Mouse (Mus musculus): Measurements from ENCODE around the gene Golim4.
"Not testable (repeated sequence)": the region's sequence is repeated elsewhere in the genome, so short reads cannot be mapped to it uniquely, and the experiment has no call there.

Gene Golim4

DNA sequence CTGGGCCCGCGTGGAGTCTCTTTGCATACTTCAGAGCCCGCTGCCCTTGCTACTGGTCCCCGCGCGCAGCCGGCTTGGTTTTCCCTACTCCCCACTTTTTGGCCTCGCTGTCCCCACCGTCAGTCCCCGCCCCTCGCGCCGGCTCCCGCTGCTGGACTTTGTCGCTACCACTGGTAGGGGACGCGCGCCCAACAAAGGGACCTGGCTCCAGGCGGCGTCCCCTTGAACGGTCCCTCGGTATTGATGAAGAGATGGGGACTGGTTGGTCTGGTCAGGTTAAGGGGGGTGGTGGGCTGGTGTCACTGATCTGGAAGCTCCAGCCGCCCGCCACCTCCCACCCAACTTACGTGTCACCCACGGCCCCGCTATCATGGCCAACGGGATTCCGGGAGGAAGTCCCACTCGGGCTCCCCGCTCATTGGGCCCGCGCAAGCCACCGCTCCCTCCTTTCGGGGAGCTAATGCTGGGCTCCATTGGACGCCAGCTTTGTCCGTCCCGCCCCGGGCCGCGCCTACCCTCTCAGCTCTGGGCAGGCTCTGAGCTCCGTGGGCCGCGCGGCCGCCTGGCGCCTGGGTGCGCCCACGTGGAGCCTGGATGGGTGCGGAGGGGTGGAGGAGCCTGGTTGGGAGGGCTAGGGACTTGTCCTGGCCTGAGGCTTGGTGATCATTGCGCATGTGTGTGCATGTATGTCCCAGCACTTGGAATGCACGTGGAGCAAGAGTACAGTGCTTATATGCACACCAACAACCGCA lies at the start of gene Golim4:
Gene Golim4, minus strand, starts transcription at position 399 of the 752 bp plus-strand sequence.
- DNase-seq = peak; percentile 94

- no peak for DNase-seq
Measured at GRCm38 (mm10) chr3:76005621-76006020, 48.9 kb upstream of the Golim4 start.

- peak; percentile 61 for DNase-seq
Measured at GRCm38 (mm10) chr3:76001156-76001555, 44.4 kb upstream of the Golim4 start.

- peak; percentile 1 for DNase-seq
Measured at GRCm38 (mm10) chr3:76000481-76000880, 43.7 kb upstream of the Golim4 start.

DNA sequence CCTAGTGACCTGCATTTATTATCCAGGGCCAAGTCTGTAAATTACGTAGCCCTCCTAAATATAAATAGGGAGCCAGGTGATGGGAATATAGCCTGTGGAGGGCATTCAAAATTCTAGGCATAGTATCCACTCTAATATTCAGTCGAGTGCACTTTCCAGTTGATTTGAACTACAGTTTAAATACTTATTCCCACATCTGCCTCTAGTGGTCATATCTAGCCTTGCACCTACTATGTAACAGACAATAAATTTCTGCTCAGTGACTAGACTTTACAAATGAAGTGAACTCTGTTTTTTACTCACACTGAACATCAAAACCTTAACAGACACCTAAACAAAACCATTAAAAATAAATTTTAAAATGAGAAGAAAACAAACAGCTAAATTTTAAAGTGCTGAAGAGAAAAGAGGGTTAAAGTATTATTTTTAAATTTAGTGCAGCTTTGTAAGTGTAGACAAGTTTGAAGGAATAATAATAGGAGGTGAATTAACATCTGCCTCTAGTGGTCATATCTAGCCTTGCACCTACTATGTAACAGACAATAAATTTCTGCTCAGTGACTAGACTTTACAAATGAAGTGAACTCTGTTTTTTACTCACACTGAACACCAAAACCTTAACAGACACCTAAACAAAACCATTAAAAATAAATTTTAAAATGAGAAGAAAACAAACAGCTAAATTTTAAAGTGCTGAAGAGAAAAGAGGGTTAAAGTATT lies 24.4 kb upstream of the Golim4 start:
- peak; percentile 24 for DNase-seq

- DNase-seq = not testable (repeated sequence)
Measured at GRCm38 (mm10) chr3:75962784-75963772, 6.3 kb upstream of the Golim4 start.

GRCm38 (mm10) chr3:75955661-75956491 lies 873 bp downstream of the Golim4 start:
- DNase-seq = no peak

DNA sequence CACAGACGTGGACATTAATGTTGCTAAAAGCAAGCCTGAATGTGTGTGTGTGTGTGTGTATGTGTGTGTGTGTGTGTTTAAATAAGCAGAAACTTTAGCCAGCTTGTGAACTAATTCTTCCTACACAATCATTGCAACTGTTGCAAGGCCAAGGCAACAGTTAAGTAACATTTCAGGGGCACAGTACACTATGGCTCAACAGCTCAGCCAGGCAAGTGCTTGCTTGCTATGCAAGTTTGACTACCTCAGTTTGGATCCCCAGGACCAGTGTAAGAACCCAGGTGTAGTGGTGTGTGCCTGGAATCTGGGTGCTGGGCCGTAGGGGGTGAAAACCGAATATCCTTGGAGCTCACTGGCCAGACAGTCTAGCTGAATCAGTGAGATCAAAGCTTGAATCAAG lies 2.6 kb downstream of the Golim4 start:
- DNase-seq = peak; percentile 10

- DNase-seq = no peak
Measured at GRCm38 (mm10) chr3:75952328-75953060, 4.3 kb downstream of the Golim4 start.

DNA sequence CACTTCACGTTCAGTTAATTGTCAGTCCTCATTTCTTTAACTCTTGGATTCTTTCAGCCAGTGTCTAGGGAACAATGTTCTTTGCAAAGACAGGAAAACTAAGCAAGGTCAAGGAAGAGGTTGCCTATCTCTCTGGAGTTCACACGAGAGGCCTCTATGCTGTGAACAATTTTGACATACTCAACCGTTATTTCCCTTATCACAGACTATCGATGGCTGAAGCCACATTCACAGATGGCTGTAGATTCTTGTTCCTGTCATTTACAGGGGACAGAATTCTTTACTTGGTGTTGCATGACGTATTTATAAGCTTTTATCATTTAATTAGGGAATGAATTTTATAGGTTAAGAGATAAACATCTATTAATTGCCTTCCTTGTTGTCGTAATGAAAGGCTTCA lies 5.9 kb downstream of the Golim4 start:
- no peak for DNase-seq

GRCm38 (mm10) chr3:75949358-75949757 lies 7.4 kb downstream of the Golim4 start:
- DNase-seq = no peak

- DNase-seq = no peak
Measured at GRCm38 (mm10) chr3:75948541-75949095, 8.1 kb downstream of the Golim4 start.

- DNase-seq = no peak
Measured at GRCm38 (mm10) chr3:75948003-75948402, 8.7 kb downstream of the Golim4 start.

DNA sequence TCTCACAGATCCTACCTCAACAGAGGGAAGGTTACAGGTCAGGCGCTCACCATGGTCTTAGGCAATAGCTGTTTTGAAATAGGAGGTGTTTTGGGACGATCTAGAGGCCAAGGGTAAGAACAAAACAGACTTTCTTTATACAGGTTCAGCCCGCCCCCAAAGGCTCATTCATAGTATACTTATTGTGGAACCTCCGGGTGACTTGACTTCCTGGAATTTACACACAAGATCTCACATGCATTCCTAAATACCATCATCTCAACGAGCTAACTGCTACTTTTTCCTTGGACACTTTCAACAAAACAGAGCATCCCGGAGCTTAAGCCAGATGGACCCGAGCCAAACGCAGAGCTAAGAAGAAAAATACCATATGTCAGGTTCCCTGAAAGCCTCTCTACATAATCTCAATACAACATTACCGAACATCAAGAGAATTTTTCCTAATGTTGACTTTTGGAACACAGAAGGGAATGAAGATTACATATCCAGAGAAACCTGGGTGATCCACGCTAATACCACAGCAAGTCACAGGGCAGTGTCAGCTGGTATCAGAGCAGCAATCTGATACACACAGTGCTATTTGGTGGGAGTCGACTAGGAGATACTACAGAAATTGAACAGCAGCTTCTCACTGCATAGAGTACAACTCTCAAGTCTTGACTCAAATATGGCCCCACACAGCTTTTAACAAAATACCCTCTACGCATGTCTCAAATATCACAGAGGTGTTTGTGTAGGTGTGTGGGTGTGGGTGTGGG lies 14.3 kb downstream of the Golim4 start:
- DNase-seq = no peak

- DNase-seq = no peak
Measured at GRCm38 (mm10) chr3:75941864-75942263, 14.9 kb downstream of the Golim4 start.

DNA sequence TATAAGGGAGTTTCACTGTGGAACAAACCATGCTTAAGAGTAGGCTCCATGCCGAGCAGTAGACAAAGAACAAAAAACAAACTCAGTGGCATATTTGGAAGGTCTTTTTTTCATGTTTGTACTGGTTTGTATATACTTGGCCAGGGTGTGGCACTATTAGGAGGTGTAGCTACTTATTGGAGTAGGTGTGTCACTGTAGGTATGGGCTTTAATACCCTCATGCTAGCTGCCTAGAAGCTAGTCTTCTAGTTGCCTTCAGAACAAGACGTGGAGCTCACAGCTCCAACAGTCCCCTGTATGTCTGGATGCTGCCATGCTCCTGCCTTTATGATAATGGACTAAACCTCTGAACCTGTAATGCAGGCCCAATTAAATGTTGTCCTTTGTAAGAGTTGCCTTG lies 20.6 kb downstream of the Golim4 start:
- DNase-seq = no peak

DNA sequence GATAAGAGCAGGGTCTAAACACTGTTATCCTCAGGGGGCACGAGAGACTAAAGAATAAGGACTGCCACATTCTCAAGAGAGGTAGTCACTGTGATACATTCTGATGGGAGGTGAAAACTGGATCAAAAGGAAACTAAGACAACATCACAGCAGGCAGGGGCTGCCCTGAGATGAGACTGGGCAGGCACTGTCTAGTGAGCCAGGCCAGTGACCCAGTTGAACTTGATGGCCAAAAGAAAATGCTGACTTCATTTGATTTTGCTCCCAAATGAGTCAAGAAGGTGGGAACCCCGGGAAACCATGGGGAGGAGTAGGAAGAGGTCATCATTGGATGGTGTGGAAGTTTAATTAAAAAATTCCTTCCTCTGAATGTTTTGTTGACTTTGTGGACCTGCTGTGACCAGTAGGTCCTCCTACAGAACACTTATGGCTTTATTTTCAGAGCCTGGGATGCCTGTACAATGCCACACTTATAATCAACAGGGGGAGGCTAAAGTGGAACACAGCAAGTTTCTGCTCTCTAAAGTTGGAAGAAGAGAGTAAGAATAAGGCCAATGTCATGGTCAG lies 26.0 kb downstream of the Golim4 start:
- DNase-seq = no peak

DNA sequence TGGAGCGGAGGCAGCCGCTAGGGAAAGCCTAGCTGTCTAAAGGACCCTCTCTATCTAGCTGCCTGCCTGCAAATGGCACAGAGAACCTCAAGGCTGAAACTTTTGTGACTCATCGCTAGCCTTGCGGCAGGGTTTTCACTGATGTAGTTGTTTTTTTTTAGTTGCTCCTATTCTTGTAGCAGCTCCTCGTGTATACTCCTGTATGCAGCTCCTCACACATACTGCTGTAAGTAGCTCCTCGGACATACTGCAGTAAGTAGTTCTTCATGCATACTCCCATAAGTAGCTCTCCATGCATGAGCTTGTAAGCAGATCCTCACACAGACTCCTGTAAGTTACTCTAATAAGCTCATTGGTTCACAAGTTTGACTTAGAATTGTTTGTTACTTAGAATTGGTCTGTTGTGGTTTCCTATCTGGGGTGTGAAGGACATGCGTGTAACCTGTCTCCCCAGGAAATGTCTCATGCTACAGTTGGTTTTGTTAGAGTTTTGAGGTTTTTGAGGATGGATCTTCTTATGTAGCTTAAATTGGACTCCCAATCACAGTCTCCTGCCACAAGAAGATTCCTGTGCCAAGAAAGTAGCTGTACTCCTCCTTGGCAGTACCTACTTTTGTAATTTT lies 26.7 kb downstream of the Golim4 start:
- no peak for DNase-seq

DNA sequence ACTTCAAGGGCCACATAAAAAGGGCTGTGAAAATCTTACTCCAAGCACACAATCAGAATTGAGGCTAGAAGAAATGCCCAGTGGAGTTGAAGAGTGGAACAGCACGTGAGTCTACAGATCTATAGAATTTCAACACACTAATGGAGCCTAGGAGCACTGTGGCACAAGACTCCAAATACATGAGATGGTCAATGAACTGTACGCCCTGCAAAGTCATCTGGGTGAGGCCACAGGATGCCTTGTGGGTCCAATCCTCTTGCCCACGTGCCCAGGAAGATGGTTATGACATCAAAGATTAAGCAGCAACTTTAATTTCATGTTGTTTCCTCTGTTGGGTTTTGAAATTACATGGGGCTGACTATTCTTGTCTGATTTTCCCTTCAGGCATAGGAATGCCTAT lies 30.4 kb downstream of the Golim4 start:
- DNase-seq = no peak

Data from kidney, postnatal 14 days (tissue).